Mouse (Mus musculus): ENCODE results near the gene Txn2.
A peak's percentile ranks its signal among the peaks of the same experiment; 100 is the strongest.

DNA sequence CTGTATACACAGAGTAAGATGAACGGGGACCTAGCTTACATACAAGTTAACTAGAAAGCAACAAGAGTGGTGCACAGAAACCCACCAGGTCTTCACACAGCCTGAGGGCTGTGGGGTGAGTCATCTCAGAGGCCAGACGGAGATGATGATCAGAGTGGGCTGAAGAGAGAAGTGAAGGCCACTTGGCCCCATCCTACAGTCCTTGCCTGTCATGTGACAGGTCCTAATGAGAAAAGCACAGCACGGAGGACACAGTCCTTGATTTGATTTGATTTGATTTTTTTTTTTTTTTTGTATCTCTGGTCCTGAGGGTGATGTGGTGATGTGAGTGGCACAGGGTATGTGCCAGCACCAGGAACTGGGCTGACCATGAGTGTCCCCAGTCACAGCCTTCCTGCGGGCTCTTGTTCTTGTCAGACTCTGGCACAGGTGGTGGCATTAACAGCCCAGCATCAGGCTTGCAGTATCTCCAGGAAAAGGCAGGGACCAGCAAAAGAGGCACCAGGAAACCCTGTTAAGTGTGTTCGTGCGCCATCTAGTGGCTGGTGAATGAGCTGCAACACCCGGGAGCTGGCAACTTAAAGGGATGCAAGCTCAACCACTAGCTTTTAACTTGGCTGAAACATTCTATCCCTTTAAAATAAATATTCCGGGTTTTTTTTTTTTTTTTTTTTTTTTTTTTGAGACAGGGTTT is 11.8 kb downstream of the Txn2 start:
- TF ChIP-seq CTCF (IDR thresholded peaks at IDR 0.05; ENCODE audit: insufficient read depth, low read depth, low read length) = peak; percentile 77
- no peak for TF ChIP-seq POLR2A (IDR thresholded peaks at IDR 0.05; ENCODE audit: insufficient read depth, low read depth, low read length)
